Mouse (Mus musculus) mesoderm, embryonic 11.5 days (tissue): ENCODE data around the gene Spata9.

Experiments used
- DNase-seq: peaks from one replicate; pipeline ENCODE4 v3.0.0-alpha.2; 2012; ENCODE audit warnings: low read depth, low spot score

Spata9 gene

DNA sequence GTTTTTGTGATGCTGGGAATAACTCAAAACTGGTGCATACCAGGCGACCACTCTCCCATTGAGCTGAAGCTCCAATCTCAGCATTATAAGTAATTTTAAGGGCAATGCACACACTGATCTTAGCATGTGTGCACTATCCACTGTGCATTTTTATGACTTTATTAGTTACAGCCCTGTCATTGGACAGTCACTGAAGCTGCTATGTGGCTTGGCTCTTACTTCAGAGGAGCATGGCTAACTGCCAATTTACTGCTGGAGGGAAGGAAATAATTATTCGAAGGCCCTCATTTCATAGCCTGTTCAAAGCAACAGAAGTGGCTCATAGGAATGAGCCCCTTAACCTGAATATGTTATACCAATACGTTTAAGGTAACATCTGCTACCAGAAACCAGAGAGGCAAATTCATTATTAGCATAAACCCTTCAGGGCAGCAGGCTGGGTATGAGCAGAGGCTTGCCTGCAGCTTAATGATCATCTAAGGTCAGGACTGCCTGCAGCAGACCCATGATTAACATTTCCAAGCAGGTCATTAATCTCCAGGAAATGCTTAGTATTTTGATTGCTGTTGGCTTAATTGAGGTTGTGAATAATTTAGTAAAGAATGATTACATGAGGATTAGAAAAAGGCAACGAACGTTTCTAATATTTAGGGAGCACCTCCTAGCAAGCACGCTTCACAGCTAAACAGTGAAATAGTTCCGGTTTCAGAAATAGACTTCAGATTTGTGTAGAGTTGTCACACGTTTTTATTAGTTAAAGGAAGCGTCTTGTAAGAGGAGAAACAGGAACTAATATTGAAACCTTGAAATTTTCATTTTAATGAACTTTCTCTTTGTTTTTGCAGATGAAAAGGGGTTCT lies 25.4 kb downstream of the Spata9 start:
- DNase-seq = peak; percentile 19

DNA sequence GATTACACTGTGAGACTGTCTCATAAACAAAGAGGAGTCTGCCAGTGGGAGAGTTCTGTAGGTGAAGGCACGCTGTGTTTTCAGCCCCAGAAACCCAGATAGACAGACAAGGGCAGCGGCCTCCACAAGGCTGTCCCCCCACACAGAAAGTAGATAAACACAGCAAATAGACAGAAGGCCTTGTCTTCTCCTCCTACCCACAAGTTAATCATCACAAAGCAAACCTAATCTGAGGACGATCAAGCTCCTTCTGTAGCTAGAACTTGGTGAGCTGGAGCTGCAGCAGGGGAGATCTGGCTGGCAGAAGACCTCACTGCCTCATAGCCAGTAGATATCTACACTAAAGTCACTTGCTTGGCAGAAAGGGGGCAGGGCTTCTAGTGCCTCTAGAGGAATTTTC lies 36.3 kb downstream of the Spata9 start:
- DNase-seq = no peak

DNA sequence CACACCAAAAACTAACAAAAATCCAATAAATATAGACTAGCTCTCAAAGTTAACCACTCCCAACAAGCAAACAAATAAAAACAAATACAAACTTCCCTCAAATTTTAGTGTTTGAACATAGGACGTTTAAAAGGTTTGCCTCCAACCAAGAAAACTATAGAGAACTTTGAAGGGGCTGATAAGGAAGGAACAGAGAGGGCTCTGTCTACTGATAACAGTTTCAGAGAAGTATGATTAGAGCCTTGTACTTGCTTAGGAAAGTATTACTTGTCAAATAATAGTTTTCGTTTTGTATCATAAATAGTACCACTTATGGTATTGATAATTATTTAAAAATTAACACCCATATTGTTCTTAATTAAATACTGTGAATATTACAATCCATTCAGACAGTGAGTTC lies 47.6 kb downstream of the Spata9 start:
- no peak for DNase-seq

DNA sequence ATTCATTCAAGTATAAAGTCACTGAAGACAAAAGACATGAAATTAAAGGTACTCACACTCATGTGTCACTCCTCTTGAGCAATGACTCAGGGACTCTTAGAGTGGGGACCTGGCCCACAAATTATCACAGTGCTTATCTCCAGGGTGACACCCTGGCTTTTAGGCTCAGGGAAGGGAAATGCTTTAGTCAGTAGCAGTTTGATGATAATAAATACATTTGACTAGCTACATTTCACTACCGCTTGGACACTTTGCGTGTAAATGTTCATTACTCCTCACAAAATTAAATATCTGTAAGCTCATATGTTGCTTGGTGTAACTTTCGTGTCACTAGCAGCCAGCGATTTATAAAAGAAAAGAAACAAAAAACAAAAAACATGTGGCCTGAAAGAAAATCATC lies 50.5 kb downstream of the Spata9 start:
- no peak for DNase-seq

DNA sequence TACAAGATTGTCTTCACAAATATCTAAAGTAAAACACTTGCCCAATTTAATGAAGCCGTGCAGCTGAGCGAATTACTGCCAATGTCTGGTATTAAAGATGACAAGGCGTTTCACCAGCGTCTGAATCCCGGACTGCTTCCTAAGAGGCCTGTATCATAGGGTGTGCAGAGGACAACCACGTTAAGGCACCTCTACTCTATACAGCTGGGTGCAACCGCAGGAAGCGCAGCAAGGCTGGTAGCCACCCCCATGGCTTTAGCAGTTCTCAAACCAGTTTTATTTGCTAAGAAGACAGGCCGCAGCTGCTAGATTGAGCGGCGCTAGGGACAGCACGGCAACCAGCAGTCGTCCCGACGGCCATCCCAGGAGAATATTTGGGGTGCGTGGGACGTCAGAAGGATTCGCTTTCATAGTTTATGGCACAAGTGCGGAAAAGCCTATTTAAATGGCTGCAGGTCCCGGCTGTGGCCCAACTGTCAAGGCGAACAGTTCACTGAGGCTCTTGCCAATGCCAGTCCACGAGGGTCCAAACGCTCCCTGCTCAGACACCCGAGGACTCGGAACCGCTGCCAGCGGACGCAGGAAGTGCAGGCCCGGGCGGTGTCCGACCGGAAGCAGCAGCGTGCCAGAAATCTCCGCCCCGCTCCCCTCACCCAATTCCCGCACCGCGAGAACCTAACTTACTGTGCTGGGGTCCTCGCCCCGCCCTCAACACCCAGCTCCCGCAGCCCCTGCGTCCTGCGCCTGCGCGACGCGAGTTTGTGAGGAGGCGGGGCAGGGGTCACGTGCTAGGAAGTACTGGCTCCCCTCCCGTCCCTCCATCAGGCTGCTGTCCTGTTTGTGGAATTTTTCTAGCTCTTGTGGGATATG lies 51.3 kb downstream of the Spata9 start, which contains the start of gene Rfesd:
Gene Rfesd, minus strand, starts transcription at position 746 of the 870 bp plus-strand sequence.
- DNase-seq = peak; percentile 99

DNA sequence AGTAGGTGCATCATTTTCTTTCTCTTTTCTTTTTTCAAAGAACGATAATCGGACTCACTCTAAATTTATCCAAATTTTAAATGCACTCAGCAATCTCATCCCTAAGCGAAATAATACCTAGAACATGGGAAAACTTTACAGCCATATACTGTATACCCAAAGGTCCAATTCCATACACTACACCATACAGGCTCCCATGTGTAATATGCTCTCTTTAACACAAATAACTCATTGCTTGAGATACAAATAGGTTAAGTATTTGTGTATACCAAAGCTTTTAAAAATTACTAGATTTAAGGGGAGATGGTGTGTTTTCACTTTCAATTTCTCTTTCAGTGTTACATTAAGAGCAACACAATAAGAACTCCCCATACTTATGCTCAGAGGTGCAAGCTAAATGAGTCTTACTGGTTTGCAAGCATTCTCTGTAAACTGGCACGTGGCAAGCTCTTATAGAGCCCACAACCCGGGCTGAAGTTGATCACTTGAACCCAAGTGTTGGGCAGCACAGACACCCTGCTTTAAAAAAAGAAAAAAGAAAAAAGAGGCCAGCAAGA lies 52.0 kb downstream of the Spata9 start:
- no peak for DNase-seq

DNA sequence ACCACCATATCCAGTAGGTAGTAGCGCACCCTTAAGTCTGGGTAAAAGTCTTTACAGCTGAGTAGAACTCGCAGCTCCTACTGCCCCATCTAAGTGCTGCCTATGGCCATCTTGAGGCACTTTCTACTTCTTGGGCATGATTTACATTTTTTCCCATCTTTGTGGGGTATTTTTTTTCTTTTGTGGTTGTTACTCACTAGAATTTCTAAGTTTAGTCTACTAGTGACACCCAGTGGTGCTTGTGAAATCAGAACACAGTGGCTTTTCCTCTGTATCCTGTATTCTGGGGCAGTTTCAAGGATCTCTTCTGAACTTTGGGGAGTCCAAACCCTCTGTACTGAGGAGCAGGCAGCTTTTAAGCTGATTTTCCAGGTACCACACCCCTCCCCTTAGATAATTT lies 54.8 kb downstream of the Spata9 start:
- no peak for DNase-seq

DNA sequence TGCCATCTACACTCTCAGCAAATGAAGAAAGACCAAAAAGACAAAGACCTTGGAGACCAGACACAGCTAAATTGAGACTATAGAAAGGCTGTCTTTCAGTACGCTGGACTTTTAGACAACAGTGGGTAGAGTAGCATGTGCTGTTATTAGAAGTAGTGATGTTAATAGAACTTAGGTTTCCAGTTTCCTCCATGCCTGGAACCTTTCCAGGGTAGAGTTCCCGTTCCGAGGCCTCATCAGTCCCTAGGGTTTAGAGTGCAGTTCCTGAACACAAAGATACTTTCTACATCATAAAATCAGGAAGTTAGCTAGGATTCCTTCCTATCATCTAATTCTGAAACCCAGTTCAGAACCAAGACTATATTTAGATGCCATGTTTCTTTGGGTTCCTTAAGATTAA lies 57.6 kb downstream of the Spata9 start:
- no peak for DNase-seq

DNA sequence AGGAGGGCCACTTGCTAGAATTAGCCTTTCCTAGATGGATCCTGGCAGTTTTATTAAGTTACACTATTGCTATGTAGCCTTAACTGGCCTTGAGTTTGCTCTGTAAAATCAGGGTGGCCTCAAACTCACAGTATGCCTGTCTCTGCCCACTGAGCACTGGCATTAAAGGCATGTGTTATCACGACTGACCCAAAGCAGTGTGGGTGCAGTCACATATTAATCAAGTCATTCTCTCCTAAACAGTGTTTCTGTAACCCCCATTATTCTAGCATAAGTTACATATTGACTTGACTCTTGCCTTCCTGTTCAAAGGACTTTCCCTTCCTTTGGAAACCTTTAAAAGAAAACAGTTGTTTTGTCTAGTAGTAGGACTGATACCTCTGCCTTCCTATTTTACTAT lies 75.5 kb downstream of the Spata9 start:
- DNase-seq = no peak

DNA sequence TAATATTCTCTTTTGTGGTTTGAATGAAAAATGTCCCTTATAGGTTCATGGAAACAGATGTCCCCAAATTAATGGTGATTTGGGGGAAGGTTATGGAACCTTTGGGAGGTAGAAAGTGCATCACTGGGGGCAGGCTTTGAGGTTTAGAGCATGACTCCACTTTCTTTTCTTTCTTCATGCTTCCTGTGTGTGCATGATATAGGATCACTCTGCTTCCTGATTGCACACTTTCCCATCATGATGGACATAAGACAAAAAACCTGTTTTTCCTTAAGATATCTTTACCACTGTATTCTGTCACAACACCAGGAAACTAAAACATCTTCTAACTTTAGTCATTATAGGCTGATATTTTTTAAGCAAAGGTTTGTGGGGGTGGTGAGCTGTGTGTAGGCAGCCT lies 78.0 kb downstream of the Spata9 start:
- DNase-seq = no peak
